Mouse (Mus musculus): ENCODE results near the gene Gm20605. TPM values are rescaled to one million over a fixed set of nuclear protein-coding genes. Genes with fewer than 3 reads are reported as not detected.
A peak's percentile ranks its signal among the peaks of the same experiment; 100 is the strongest.

The Gm20605 gene
- polyA plus RNA-seq, 1 experiment = 15.0 TPM

DNA sequence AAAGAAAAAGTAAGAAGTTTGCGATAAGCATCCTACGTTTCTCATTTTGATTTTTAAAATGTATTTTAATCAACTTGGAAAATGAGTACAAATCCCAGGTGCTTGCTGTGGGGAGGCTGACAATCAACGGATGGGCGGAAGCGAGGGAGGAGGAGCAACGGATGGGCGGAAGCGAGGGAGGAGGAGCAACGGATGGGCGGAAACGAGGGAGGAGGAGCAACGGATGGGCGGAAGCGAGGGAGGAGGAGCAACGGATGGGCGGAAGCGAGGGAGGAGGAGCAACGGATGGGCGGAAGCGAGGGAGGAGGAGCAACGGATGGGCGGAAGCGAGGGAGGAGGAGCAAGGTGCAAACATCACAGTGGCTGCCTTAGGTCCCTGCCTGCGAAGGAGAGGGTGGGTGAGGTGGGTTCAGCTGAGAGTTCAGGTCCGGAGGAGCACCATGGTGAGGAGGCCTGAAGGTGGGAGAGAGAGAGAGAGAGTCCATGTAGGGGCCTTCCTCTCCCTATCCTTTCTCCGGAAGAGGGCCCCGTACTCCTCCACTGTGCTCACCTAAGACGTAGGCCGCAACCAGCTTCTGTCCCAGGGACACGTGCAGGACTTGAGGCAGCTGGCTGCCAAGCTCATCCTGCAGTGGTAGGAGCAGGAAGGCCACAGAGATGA lies 32.2 kb upstream of the Gm20605 start:
- Histone ChIP-seq H3K4me1 (ENCODE audit: control insufficient read depth, insufficient read depth, low read length) (peaks cover 15% of the 10 kb centered on the region), H3K4me3 (ENCODE audit: control insufficient read depth, low read depth, low read length) (peak overlapping the region; percentile 87), H3K27ac (ENCODE audit: control insufficient read depth, insufficient read depth, low read depth, low read length) (peak overlapping the region; percentile 90), H3K36me3 (ENCODE audit: control insufficient read depth, insufficient read depth, low read length) (no peaks in the 10 kb centered on the region), H3K27me3 (ENCODE audit: control insufficient read depth, insufficient read depth, low read length) (no peaks in the 10 kb centered on the region)
- no peak for TF ChIP-seq CTCF (IDR thresholded peaks at IDR 0.05; ENCODE audit: control insufficient read depth, insufficient read depth, insufficient replicate concordance, low read depth, low read length)
- peak; percentile 70; the same call in 1 of the 2 replicates for TF ChIP-seq POLR2A (IDR thresholded peaks at IDR 0.05; ENCODE audit: control insufficient read depth, low read depth, low read length)

DNA sequence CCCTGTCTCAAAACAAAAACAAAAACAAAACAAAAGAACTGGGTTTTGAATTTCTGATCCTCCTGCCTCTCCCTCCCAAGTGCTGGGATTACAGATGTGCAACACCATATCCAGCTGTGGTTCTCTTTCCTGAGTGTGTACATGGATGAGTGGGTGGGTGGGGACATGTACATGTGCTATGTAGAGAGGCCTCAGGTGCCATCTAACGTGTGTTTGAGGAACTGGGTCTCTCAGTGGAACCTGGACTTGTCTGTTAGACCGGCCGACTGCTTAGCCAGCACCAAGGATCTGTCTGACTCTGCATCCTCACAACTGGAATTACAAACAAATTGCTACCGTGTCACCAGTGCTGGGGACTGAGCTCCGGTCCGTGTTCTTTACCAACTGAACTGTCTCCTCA lies 31.4 kb upstream of the Gm20605 start:
- Histone ChIP-seq H3K4me3 (ENCODE audit: control insufficient read depth, low read depth, low read length) (no peak overlapping the region), H3K27me3 (ENCODE audit: control insufficient read depth, insufficient read depth, low read length) (no peaks in the 10 kb centered on the region), H3K36me3 (ENCODE audit: control insufficient read depth, insufficient read depth, low read length) (no peaks in the 10 kb centered on the region), H3K4me1 (ENCODE audit: control insufficient read depth, insufficient read depth, low read length) (peaks cover 15% of the 10 kb centered on the region), H3K27ac (ENCODE audit: control insufficient read depth, insufficient read depth, low read depth, low read length) (no peak overlapping the region)
- TF ChIP-seq POLR2A (IDR thresholded peaks at IDR 0.05; ENCODE audit: control insufficient read depth, low read depth, low read length) = no peak
- TF ChIP-seq CTCF (IDR thresholded peaks at IDR 0.05; ENCODE audit: control insufficient read depth, insufficient read depth, insufficient replicate concordance, low read depth, low read length) = no peak

DNA sequence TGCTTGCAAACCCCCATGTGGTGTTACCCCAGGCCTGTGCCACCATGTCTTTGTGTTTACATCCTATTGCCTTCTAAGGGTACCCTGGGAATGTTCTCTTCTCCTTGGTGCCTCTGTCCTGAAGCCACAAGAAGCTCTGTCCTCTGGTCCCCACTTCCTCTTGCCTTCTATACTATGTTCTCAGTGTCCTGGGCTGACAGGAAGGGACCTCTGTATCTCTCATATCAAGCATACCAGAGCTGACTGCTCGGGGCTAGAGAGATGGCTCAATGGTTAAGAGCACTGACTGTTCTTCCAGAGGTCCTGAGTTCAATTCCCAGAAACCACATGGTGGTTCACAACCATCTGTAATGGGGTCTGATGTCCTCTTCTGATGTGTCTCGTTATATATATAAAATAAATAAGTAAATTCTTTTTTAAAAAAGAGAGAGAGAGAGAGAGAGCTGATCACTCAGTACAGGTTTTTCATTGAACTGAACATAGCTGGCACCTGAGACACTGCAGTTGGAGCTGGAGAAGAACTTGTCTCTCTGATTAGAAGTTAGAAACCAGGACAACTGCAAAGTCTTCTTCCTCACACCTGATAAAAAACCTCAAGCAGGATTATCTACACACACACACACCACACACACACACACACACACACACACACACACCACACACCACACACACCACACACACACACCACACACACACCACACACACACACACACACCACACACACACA lies 30.7 kb upstream of the Gm20605 start:
- no peaks in the 10 kb centered on the region for H3K36me3 ChIP-seq (ENCODE audit: control insufficient read depth, insufficient read depth, low read length)
- no peak overlapping the region for H3K27ac ChIP-seq (ENCODE audit: control insufficient read depth, insufficient read depth, low read depth, low read length)
- TF ChIP-seq CTCF (IDR thresholded peaks at IDR 0.05; ENCODE audit: control insufficient read depth, insufficient read depth, insufficient replicate concordance, low read depth, low read length) = no peak
- TF ChIP-seq POLR2A (IDR thresholded peaks at IDR 0.05; ENCODE audit: control insufficient read depth, low read depth, low read length) = no peak
- no peaks in the 10 kb centered on the region for H3K27me3 ChIP-seq (ENCODE audit: control insufficient read depth, insufficient read depth, low read length)
- H3K4me1 ChIP-seq (ENCODE audit: control insufficient read depth, insufficient read depth, low read length) = peaks cover 15% of the 10 kb centered on the region
- no peak overlapping the region for H3K4me3 ChIP-seq (ENCODE audit: control insufficient read depth, low read depth, low read length)

GRCm38 (mm10) chr5:137599600-137599999 lies 29.4 kb upstream of the Gm20605 start:
- H3K36me3 ChIP-seq (ENCODE audit: control insufficient read depth, insufficient read depth, low read length) = no peaks in the 10 kb centered on the region
- no peak for TF ChIP-seq CTCF (IDR thresholded peaks at IDR 0.05; ENCODE audit: control insufficient read depth, insufficient read depth, insufficient replicate concordance, low read depth, low read length)
- TF ChIP-seq POLR2A (IDR thresholded peaks at IDR 0.05; ENCODE audit: control insufficient read depth, low read depth, low read length) = no peak
- no peaks in the 10 kb centered on the region for H3K27me3 ChIP-seq (ENCODE audit: control insufficient read depth, insufficient read depth, low read length)
- H3K4me1 ChIP-seq (ENCODE audit: control insufficient read depth, insufficient read depth, low read length) = peaks cover 15% of the 10 kb centered on the region
- no peak overlapping the region for H3K27ac ChIP-seq (ENCODE audit: control insufficient read depth, insufficient read depth, low read depth, low read length)
- H3K4me3 ChIP-seq (ENCODE audit: control insufficient read depth, low read depth, low read length) = peak overlapping the region; percentile 96; the same call in 1 of the 2 replicates

DNA sequence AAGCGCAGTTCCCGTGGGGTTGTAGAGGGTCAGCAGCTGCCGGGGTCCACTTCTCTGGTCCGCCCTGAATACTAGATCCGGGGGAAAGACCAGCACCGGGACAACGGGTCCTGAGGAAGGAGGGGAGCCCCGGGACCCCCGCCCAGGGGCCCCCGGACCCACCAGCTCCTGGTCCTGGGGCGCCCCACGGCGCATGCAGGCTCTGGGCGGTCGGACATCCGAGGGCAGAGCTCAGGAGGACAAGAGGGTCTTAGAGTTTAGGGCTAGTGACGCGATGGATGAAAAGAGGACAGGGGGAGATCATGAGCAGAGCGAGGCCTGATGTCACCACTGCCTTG lies 28.7 kb upstream of the Gm20605 start:
- H3K4me3 ChIP-seq (ENCODE audit: control insufficient read depth, low read depth, low read length) = peak overlapping the region; percentile 96
- peak overlapping the region; percentile 99; the same call in 1 of the 2 replicates for H3K27ac ChIP-seq (ENCODE audit: control insufficient read depth, insufficient read depth, low read depth, low read length)
- H3K27me3 ChIP-seq (ENCODE audit: control insufficient read depth, insufficient read depth, low read length) = no peaks in the 10 kb centered on the region
- H3K36me3 ChIP-seq (ENCODE audit: control insufficient read depth, insufficient read depth, low read length) = no peaks in the 10 kb centered on the region
- TF ChIP-seq CTCF (IDR thresholded peaks at IDR 0.05; ENCODE audit: control insufficient read depth, insufficient read depth, insufficient replicate concordance, low read depth, low read length) (no peak), POLR2A (IDR thresholded peaks at IDR 0.05; ENCODE audit: control insufficient read depth, low read depth, low read length) (no peak)
- H3K4me1 ChIP-seq (ENCODE audit: control insufficient read depth, insufficient read depth, low read length) = peaks cover 15% of the 10 kb centered on the region

- H3K27me3 ChIP-seq (ENCODE audit: control insufficient read depth, insufficient read depth, low read length) = no peaks in the 10 kb centered on the region
- TF ChIP-seq CTCF (IDR thresholded peaks at IDR 0.05; ENCODE audit: control insufficient read depth, insufficient read depth, insufficient replicate concordance, low read depth, low read length) = no peak
- TF ChIP-seq POLR2A (IDR thresholded peaks at IDR 0.05; ENCODE audit: control insufficient read depth, low read depth, low read length) = no peak; the same call in none of the 2 replicates
- H3K27ac ChIP-seq (ENCODE audit: control insufficient read depth, insufficient read depth, low read depth, low read length) = peak within 1 kb of the TSS; percentile 99
- H3K36me3 ChIP-seq (ENCODE audit: control insufficient read depth, insufficient read depth, low read length) = no peaks in the 10 kb centered on the region
- peaks cover 15% of the 10 kb centered on the region for H3K4me1 ChIP-seq (ENCODE audit: control insufficient read depth, insufficient read depth, low read length)
- peak within 1 kb of the TSS; percentile 96 for H3K4me3 ChIP-seq (ENCODE audit: control insufficient read depth, low read depth, low read length)
Measured at GRCm38 (mm10) chr5:137600619-137601364, 28.2 kb upstream of the Gm20605 start, which contains the start of gene Mospd3. Gene Mospd3 (minus strand): TSS chr5:137601058.

DNA sequence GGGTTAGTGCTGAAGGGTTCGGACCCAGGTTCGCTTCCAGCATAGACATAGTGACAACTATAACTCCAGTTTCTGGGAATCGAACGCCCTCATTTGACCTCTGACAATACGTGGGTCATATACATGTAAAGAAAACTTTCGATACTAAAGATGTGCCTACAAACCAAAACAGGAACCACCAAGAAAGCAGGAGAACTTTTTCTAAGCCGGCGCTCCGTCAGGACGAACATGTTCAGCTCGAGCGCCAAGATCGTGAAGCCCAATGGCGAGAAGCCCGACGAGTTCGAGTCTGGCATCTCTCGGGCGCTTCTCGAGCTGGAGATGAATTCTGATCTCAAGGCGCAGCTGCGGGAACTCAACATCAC lies 27.6 kb upstream of the Gm20605 start:
- H3K36me3 ChIP-seq (ENCODE audit: control insufficient read depth, insufficient read depth, low read length) = no peaks in the 10 kb centered on the region
- H3K27me3 ChIP-seq (ENCODE audit: control insufficient read depth, insufficient read depth, low read length) = no peaks in the 10 kb centered on the region
- TF ChIP-seq CTCF (IDR thresholded peaks at IDR 0.05; ENCODE audit: control insufficient read depth, insufficient read depth, insufficient replicate concordance, low read depth, low read length) = no peak
- no peak for TF ChIP-seq POLR2A (IDR thresholded peaks at IDR 0.05; ENCODE audit: control insufficient read depth, low read depth, low read length)
- H3K27ac ChIP-seq (ENCODE audit: control insufficient read depth, insufficient read depth, low read depth, low read length) = peak overlapping the region; percentile 99
- peaks cover 15% of the 10 kb centered on the region for H3K4me1 ChIP-seq (ENCODE audit: control insufficient read depth, insufficient read depth, low read length)
- peak overlapping the region; percentile 96 for H3K4me3 ChIP-seq (ENCODE audit: control insufficient read depth, low read depth, low read length)

Data from testis, adult 2 months (tissue).